Mouse (Mus musculus) kidney, postnatal 10 days (tissue): ENCODE data around the gene Pin1rt1.

ENCODE experiments used
- DNase-seq: peaks from one replicate; pipeline ENCODE4 v3.0.0; 2021; ENCODE audit warnings: mixed read lengths

Gene Pin1rt1

DNA sequence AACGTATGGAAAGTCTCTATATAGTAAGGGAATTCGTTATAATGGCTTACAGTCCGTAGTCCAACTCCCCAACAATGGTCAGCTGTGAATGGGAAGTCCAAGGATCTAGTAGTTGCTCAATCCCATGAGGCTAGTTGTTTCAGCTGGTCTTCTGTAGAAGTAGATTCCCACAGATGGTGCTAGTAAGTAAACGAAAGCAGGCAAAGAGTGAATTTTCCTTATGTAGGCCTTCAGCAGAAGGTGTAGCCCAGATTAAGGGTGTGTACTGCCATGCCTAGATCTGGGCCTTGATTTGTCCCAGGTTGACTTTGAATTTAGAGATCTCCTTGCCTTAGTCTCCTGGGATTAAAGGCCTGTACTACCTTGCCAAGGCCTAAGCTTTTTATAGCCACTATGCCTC, at the start of gene Pin1rt1:
Gene Pin1rt1, minus strand, starts transcription at position 101 of the 400 bp plus-strand sequence.
- no peak for DNase-seq

GRCm38 (mm10) chr2:104764018-104764417, 47.8 kb upstream of the Pin1rt1 start:
- DNase-seq: no peak

- DNase-seq: no peak
These were observed 47.0 kb upstream of the Pin1rt1 start for GRCm38 (mm10) chr2:104763134-104763703.

DNA sequence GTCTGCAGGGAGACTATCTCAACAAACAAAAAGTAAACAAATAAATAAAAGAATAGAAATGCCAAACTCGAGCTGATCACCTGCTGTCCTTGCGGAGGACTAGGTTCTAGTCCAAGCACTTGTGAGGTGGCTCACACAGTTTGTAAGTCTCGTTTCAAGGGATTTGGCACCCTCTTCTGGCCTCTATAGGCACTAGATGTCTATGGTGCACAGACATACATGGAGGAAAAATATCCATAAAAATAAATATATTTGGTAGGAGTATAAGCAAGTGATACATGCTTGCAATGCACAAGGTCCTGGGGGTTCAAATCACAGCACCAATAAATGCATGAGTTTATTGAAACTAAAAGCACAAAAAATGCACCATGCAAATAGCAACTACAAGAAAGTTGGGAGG, 34.4 kb upstream of the Pin1rt1 start:
- DNase-seq: peak; percentile 45

DNA sequence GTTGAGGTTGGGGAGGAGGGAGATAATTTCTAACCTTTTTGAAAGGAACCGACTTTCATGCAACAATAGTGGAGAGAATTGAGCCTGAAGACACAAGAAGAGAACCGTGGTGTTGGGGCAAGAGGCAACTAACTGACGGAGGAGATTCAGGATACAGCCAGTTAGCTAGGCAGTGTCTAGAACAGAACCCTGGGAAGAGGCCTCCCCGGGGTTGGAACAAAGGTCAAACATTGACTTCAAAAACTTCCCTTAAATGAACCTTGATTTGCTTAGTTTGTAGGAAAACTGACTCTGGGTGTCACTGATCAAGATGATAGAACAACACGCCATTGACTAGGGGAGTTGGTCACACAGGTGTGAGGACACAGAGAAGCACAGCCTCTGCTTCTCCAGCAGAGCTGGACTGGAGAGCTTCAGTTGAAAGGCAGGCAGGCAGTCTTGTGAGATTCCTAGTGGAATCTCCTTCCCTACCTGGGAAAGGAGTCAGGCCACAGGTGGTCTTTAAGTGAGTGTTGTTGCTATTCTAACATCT, 32.5 kb upstream of the Pin1rt1 start:
- DNase-seq: no peak

DNA sequence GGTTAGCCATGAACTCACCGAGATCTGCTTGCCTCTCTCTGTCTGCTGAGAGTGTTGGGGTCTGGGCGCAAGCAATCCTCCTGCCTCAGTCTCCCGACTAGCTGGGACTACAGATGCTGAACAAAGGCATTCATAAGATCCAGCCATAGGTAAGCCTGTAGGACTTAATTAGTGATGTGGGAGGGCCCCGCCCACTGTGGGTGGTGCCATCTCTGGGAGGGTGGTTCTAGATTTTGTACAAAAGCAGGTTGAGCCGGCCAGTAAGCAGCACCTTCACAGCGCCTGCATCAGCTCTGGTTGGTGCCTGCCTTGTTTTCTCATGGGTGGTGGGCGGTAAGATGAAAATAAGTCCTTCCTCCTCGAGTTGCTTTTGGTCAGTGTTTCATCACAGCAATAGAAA, 30.1 kb upstream of the Pin1rt1 start:
- DNase-seq: no peak

- no peak for DNase-seq
These were observed 27.8 kb upstream of the Pin1rt1 start for GRCm38 (mm10) chr2:104743971-104744370.

GRCm38 (mm10) chr2:104743160-104743559, 27.0 kb upstream of the Pin1rt1 start:
- peak; percentile 38 for DNase-seq

GRCm38 (mm10) chr2:104742741-104743064, 26.5 kb upstream of the Pin1rt1 start, which contains the start of gene Depdc7:
Depdc7 (minus strand) TSS chr2:104742878.
- peak; percentile 96 for DNase-seq

- DNase-seq: no peak
These were observed 25.9 kb upstream of the Pin1rt1 start for GRCm38 (mm10) chr2:104741896-104742740.

GRCm38 (mm10) chr2:104741015-104741758, 25.0 kb upstream of the Pin1rt1 start:
- DNase-seq: no peak

GRCm38 (mm10) chr2:104740248-104740949, 24.2 kb upstream of the Pin1rt1 start:
- DNase-seq: no peak

- DNase-seq: no peak
These were observed 23.5 kb upstream of the Pin1rt1 start for GRCm38 (mm10) chr2:104739691-104740090.

- no peak for DNase-seq
These were observed 20.1 kb upstream of the Pin1rt1 start for GRCm38 (mm10) chr2:104736241-104736640.

GRCm38 (mm10) chr2:104732562-104733256, 16.5 kb upstream of the Pin1rt1 start:
- DNase-seq: no peak

DNA sequence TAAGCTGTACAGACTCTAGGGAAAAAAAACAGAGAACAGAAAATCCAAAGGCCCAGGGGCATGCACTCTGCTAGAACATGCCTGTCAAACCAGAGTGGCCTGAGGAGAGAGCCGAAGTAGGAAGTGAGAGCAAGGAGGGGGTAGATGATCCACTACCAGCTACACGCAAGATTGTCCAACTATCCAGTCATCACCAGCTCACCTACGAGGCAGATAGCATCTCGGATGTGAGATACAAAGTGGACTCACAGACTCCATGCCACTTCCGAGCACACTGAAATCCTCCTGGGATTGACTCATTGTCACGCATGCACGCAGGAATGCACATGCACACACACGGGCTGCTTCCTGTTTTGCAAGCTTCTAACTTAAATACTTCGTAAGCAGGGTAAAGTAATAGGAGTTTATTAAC, 15.9 kb upstream of the Pin1rt1 start:
- DNase-seq: no peak

GRCm38 (mm10) chr2:104727369-104727768, 11.2 kb upstream of the Pin1rt1 start:
- no peak for DNase-seq

- DNase-seq: no peak
These were observed 5.8 kb upstream of the Pin1rt1 start for GRCm38 (mm10) chr2:104722021-104722420.

DNA sequence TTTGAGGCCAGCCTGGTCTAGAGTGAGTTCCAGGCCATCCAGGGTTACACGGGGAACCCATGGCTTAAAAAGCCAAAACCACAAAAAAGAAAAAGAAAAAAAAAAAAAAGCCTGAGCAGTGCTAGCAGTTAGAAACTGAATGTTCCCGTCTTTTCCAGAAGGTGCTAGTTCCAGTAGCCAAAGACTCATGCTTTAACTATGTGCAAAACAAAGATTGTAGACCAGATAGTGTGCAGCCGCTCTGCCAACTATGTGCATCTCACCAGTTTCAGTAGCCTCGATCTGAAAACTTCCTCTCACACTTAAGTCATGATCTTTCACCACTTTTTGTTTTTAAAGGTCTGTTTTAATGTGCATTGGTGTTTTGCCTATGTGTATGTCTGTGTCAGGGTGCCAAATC, 1.6 kb upstream of the Pin1rt1 start:
- DNase-seq: no peak

GRCm38 (mm10) chr2:104717231-104717735, 1.1 kb upstream of the Pin1rt1 start:
- DNase-seq: no peak

DNA sequence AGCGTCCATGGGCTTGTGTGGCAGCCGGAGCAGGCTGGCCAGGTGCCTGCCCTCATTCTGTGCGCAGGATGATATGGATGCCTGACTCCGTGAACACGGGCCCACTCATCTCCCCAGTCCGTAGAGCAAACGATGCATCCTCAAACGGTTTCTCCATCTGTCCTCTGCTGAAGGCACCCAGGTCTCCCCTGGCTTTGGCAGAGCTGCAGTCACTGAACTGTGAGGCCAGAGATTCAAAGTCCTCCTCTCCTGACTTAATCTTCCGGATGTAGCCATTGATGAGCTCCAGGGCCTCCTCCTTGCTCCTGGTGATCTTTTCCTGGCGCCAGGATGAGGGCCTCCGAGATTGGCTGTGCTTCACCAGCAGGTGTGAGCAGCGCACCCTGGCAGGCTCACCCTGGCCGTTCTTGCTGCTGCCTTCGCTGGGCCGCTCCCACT, 1.9 kb downstream of the Pin1rt1 start:
- peak; percentile 27 for DNase-seq

DNA sequence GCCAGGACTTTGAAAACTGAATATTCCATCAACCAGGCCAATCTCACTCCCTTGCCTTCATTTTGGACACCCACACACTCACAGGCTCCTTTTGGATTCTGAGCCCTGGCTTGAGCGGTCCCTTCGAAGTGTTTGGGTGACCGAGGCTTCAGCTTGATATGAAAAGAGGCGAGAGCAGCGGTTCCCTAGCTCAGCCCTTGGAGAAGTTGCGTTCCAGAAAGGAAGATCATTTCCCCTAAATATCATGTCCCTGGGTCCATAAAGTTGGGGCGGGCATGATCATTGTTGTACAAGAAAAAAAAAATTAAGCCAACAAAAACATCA, 3.7 kb downstream of the Pin1rt1 start:
- DNase-seq: no peak
